Mouse (Mus musculus) heart, adult 8-10 months (tissue): ENCODE data around the gene Epm2aip1. TPM values are rescaled to one million over a fixed set of nuclear protein-coding genes. Genes with fewer than 3 reads are reported as not detected.

Source experiments
- total RNA-seq, 4 experiments: library from RNA; stranded (reverse); gene quantifications; 2 replicates each; pipeline ENCODE4 v1.2.4; 2022

The Epm2aip1 gene
- total RNA-seq, 4 experiments from 2014 or later: 24.1 to 25.4 (median 24.9) TPM

Other genes with a start within 250 kb of the Epm2aip1 start
- 10 to 100 TPM in 3 of 4 experiments, 1 to 10 TPM in 1; 8.5 to 13.7 (median 10.8) TPM for gene Ccrl2, start 214.4 kb upstream of the Epm2aip1 start, total RNA-seq
- 100 to 1,000 TPM in 2 of 4 experiments, 10 to 100 TPM in 2; 89.3 to 102 (median 96.2) TPM for gene Lrrfip2, start 154.3 kb upstream of the Epm2aip1 start, total RNA-seq
- 1 to 10 TPM; 5.1 to 9.6 (median 7.6) TPM for gene Mlh1, start 138 bp upstream of the Epm2aip1 start, total RNA-seq
- gene Trank1, start 39.8 kb downstream of the Epm2aip1 start, total RNA-seq: under 1 TPM in 1 of 4 experiments, not detected in 3; 0.16 TPM
- under 1 TPM; 0.16 to 0.37 (median 0.22) TPM for gene Dclk3, start 167.2 kb downstream of the Epm2aip1 start, total RNA-seq